Mouse (Mus musculus) heart, adult 2 months (tissue): Measurements from ENCODE around the gene Scd1.
"Not testable (repeated sequence)": the region's sequence is repeated elsewhere in the genome, so short reads cannot be mapped to it uniquely, and the experiment has no call there.

Experiments used
- CTCF ChIP-seq: fragments of 200-600 bp; IDR thresholded peaks from 2 replicates; pipeline ENCODE4 v1.8.1; 2022; ENCODE audit warnings: antibody characterized with exemption, mild to moderate bottlenecking, moderate library complexity
- EP300 ChIP-seq: fragments of 200-500 bp; IDR thresholded peaks from 2 replicates; pipeline ENCODE4 v1.6.1; 2011; ENCODE audit warnings: low read depth, low read length, control low read depth; ENCODE audit not compliant: insufficient read depth
- POLR2A ChIP-seq: fragments of 200-500 bp; IDR thresholded peaks from 2 replicates; pipeline ENCODE4 v1.6.1; 2011; ENCODE audit warnings: mild to moderate bottlenecking, low read depth, low read length, control low read depth; ENCODE audit not compliant: insufficient read depth

GRCm38 (mm10) chr19:44367076-44367475, 40.6 kb downstream of the Scd1 start:
- TF ChIP-seq EP300, CTCF, POLR2A: not testable (repeated sequence)
